11 mouse cellular contexts compared by ENCODE assay signal in the genomic region with DNA sequence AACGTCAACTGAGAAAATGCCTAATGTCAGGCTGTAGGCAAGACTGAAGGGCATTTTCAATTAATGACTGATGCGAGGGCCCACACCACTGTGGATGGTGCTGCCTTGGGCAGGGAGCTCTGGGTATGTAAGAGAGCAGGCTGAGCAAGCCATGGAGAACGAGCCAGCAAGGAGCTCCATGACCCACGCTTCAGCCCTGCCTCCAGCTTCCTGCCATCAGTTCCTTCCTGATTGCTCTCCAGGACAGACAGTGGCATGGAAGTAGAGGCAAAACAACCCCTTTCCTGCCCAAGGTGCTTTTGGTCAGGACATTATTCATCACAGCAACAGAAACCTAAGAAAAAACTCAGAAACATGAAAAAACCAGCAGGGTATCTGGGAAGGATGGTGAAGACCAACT. TPM values are rescaled to one million over a fixed set of nuclear protein-coding genes. Genes with fewer than 3 reads are reported as not detected.
A peak's percentile ranks its signal among the peaks of the same experiment; 100 is the strongest.
DNase-seq lines count a peak whose midpoint lies in the region; ATAC-seq lines count a peak whose summit lies in the region.
"Had no signal": no experiment of that assay in that cellular context is flagged by ENCODE, and none has a peak within 500 bp of the region (broad histone marks: within the 10 kb centered on the region; RNA-seq: fewer than 3 reads in every experiment).

No protein-coding gene starts in this region.

- peak; percentile 93 for DNase-seq in heart, adult 11 months
- DNase-seq in liver, embryonic 11.5 days (ENCODE audit: low spot score) = no peak
- DNase-seq in cerebellum, postnatal 14 days = no peak
- DNase-seq: cerebellum, postnatal 25 days; heart, postnatal 14 days; right cerebral cortex, postnatal 4 days had no signal

- no peak overlapping the region for H3K4me2 ChIP-seq in heart, embryonic 12.5 days
- no peak overlapping the region for H3K4me2 ChIP-seq in liver, embryonic 12.5 days
- H3K4me2 ChIP-seq in liver, embryonic 11.5 days = no peak overlapping the region
- H3K4me2 ChIP-seq in lung, embryonic 16.5 days (ENCODE audit: low read depth, low read length) = no peak overlapping the region
- no peak overlapping the region for H3K4me2 ChIP-seq in hindbrain, embryonic 13.5 days

- H3K36me3 ChIP-seq in heart, embryonic 12.5 days = peaks cover 59% of the 10 kb centered on the region
- H3K36me3 ChIP-seq in liver, embryonic 12.5 days = peaks cover 83% of the 10 kb centered on the region
- H3K36me3 ChIP-seq in liver, embryonic 11.5 days (ENCODE audit: control insufficient read depth, insufficient read depth, low read length) = peaks cover 12% of the 10 kb centered on the region; the same call in 1 of the 2 replicates
- no peaks in the 10 kb centered on the region; the same call in 1 of the 2 replicates for H3K36me3 ChIP-seq in lung, embryonic 16.5 days (ENCODE audit: control insufficient read depth, insufficient read depth, low read length)
- peaks cover 51% of the 10 kb centered on the region for H3K36me3 ChIP-seq in hindbrain, embryonic 13.5 days

- 68% methylated on average over 4 of the region's 4 CpGs for WGBS in heart, embryonic 12.5 days
- WGBS in liver, embryonic 12.5 days (ENCODE audit: insufficient replicate concordance) = 58% methylated on average over 4 of the region's 4 CpGs
- WGBS in liver, embryonic 11.5 days = 76% methylated on average over 4 of the region's 4 CpGs
- 75% methylated on average over 4 of the region's 4 CpGs for WGBS in lung, embryonic 16.5 days
- 88% methylated on average over 4 of the region's 4 CpGs for WGBS in hindbrain, embryonic 13.5 days

- peaks cover 19% of the 10 kb centered on the region for H3K4me1 ChIP-seq in heart, embryonic 12.5 days (replicated peaks)
- H3K4me1 ChIP-seq in liver, embryonic 12.5 days = no peaks in the 10 kb centered on the region
- no peaks in the 10 kb centered on the region for H3K4me1 ChIP-seq in liver, embryonic 11.5 days (replicated peaks; ENCODE audit: control insufficient read depth, insufficient read depth, low read length)
- H3K4me1 ChIP-seq in lung, embryonic 16.5 days (replicated peaks; ENCODE audit: control insufficient read depth, insufficient read depth, low read length) = no peaks in the 10 kb centered on the region
- no peaks in the 10 kb centered on the region for H3K4me1 ChIP-seq in hindbrain, embryonic 13.5 days (replicated peaks)

- H3K27ac ChIP-seq in heart, embryonic 12.5 days (ENCODE audit: poor library complexity, severe bottlenecking) = no peak overlapping the region; the same call in 1 of the 2 replicates
- 0 out of 2 replicates have a peak overlapping the region, but pooled peaks have one; percentile 26 for H3K27ac ChIP-seq in liver, embryonic 12.5 days
- no peak overlapping the region for H3K27ac ChIP-seq in liver, embryonic 11.5 days (ENCODE audit: low read depth, low read length)
- peak overlapping the region; percentile 33 for H3K27ac ChIP-seq in lung, embryonic 16.5 days (ENCODE audit: low read length)
- H3K27ac ChIP-seq in hindbrain, embryonic 13.5 days = no peak overlapping the region

- no peak overlapping the region for H3K9ac ChIP-seq in heart, embryonic 12.5 days
- H3K9ac ChIP-seq in liver, embryonic 12.5 days = no peak overlapping the region
- H3K9ac ChIP-seq in liver, embryonic 11.5 days (ENCODE audit: low read depth, low read length) = no peak overlapping the region
- no peak overlapping the region for H3K9ac ChIP-seq in lung, embryonic 16.5 days (ENCODE audit: low read length)
- no peak overlapping the region for H3K9ac ChIP-seq in hindbrain, embryonic 13.5 days

- H3K27me3 ChIP-seq in heart, embryonic 12.5 days (replicated peaks) = no peaks in the 10 kb centered on the region
- peaks cover 9% of the 10 kb centered on the region for H3K27me3 ChIP-seq in liver, embryonic 12.5 days (replicated peaks)
- H3K27me3 ChIP-seq in liver, embryonic 11.5 days (replicated peaks; ENCODE audit: control insufficient read depth, insufficient read depth, low read length) = no peaks in the 10 kb centered on the region
- H3K27me3 ChIP-seq in lung, embryonic 16.5 days (ENCODE audit: control insufficient read depth, insufficient read depth, low read depth, low read length) = no peaks in the 10 kb centered on the region
- no peaks in the 10 kb centered on the region for H3K27me3 ChIP-seq in hindbrain, embryonic 13.5 days

- H3K9me3 ChIP-seq in heart, embryonic 12.5 days (replicated peaks) = 0 out of 2 replicates have a peak, but pooled peaks cover 2% of the 10 kb centered on the region
- no peaks in the 10 kb centered on the region for H3K9me3 ChIP-seq in liver, embryonic 12.5 days (replicated peaks)
- H3K9me3 ChIP-seq in liver, embryonic 11.5 days (ENCODE audit: control insufficient read depth, low read length) = no peaks in the 10 kb centered on the region
- H3K9me3 ChIP-seq in lung, embryonic 16.5 days (ENCODE audit: control insufficient read depth, low read length) = no peaks in the 10 kb centered on the region
- H3K9me3 ChIP-seq in hindbrain, embryonic 13.5 days = no peaks in the 10 kb centered on the region

- no peak overlapping the region for H3K4me3 ChIP-seq in heart, embryonic 12.5 days
- no peak overlapping the region for H3K4me3 ChIP-seq in liver, embryonic 12.5 days
- no peak overlapping the region for H3K4me3 ChIP-seq in liver, embryonic 11.5 days (ENCODE audit: low read depth, low read length)
- no peak overlapping the region for H3K4me3 ChIP-seq in lung, embryonic 16.5 days (ENCODE audit: low read length)
- H3K4me3 ChIP-seq in hindbrain, embryonic 13.5 days = no peak overlapping the region

- no peak for ATAC-seq in heart, embryonic 12.5 days (ENCODE audit: insufficient number of reproducible peaks, low FRiP score)
- ATAC-seq in liver, embryonic 12.5 days = no peak
- no peak for ATAC-seq in liver, embryonic 11.5 days (replicated peaks; ENCODE audit: low FRiP score)
- ATAC-seq in inflammation-experienced regulatory T-cells, adult 6 months = peak; percentile 12
- ATAC-seq in lung, embryonic 16.5 days (ENCODE audit: low read depth) = peak; percentile 51; the same call in 1 of the 2 replicates
- ATAC-seq in hindbrain, embryonic 13.5 days (ENCODE audit: low FRiP score) = no peak

RNA-seq across cellular contexts. Expression of a gene that starts 33.4 kb away (rescaled TPM):
- 144 and 149 TPM in 2 replicates for polyA plus RNA-seq in heart, embryonic 12.5 days (2016; fragmentation: Nextera tagmentation; extraction: Ambion mirVana)
- polyA plus RNA-seq in liver, embryonic 12.5 days (2016; fragmentation: Nextera tagmentation; extraction: Ambion mirVana) = 128 and 132 TPM in 2 replicates
- 218 and 234 TPM in 2 replicates for polyA plus RNA-seq in liver, embryonic 11.5 days (2014; fragmentation: Nextera tagmentation; extraction: Ambion mirVana)
- 100 to 1,000 TPM; 110 to 121 (median 120) TPM for polyA plus RNA-seq in inflammation-experienced regulatory T-cells, adult 6 months (2017; shearing (Covaris generic))
- polyA plus RNA-seq in lung, embryonic 16.5 days (2015; fragmentation: Nextera tagmentation; extraction: Ambion mirVana) = 193 and 203 TPM in 2 replicates
- polyA plus RNA-seq in hindbrain, embryonic 13.5 days (2015; fragmentation: Nextera tagmentation; extraction: Ambion mirVana) = 196 and 199 TPM in 2 replicates

RNA-seq across cellular contexts. Expression of a gene that starts 55.9 kb away (rescaled TPM):
- 4.4 and 4.8 TPM in 2 replicates for polyA plus RNA-seq in heart, embryonic 12.5 days (2016; fragmentation: Nextera tagmentation; extraction: Ambion mirVana)
- 5.6 and 6.0 TPM in 2 replicates for polyA plus RNA-seq in liver, embryonic 12.5 days (2016; fragmentation: Nextera tagmentation; extraction: Ambion mirVana)
- 8.0 and 8.4 TPM in 2 replicates for polyA plus RNA-seq in liver, embryonic 11.5 days (2014; fragmentation: Nextera tagmentation; extraction: Ambion mirVana)
- polyA plus RNA-seq in inflammation-experienced regulatory T-cells, adult 6 months (2017; shearing (Covaris generic)) = 1 to 10 TPM; 5.2 to 7.5 (median 7.2) TPM
- polyA plus RNA-seq in lung, embryonic 16.5 days (2015; fragmentation: Nextera tagmentation; extraction: Ambion mirVana) = 10.1 and 10.9 TPM in 2 replicates
- 5.7 and 5.9 TPM in 2 replicates for polyA plus RNA-seq in hindbrain, embryonic 13.5 days (2015; fragmentation: Nextera tagmentation; extraction: Ambion mirVana)

Comparison
In these comparisons a context has a peak if more than half of its experiments do, and no peak if none do; other contexts are left out.
1. H3K27ac ChIP-seq: peak in liver, embryonic 12.5 days (single experiment) and lung, embryonic 16.5 days (single experiment); none in heart, embryonic 12.5 days (single experiment), liver, embryonic 11.5 days (single experiment) and hindbrain, embryonic 13.5 days (single experiment).
2. ATAC-seq: peak in inflammation-experienced regulatory T-cells, adult 6 months (single experiment) and lung, embryonic 16.5 days (single experiment); none in heart, embryonic 12.5 days (single experiment), liver, embryonic 12.5 days (single experiment), liver, embryonic 11.5 days (single experiment) and hindbrain, embryonic 13.5 days (single experiment).